Mouse (Mus musculus) heart, adult 2 months (tissue): Measurements from ENCODE around the gene Bank1.

Source experiments
- CTCF ChIP-seq: fragments of 200-600 bp; IDR thresholded peaks from 2 replicates; pipeline ENCODE4 v1.8.1; 2022; ENCODE audit warnings: antibody characterized with exemption, mild to moderate bottlenecking, moderate library complexity
- POLR2A ChIP-seq: fragments of 200-500 bp; IDR thresholded peaks from 2 replicates; pipeline ENCODE4 v1.6.1; 2011; ENCODE audit warnings: mild to moderate bottlenecking, low read depth, low read length, control low read depth; ENCODE audit not compliant: insufficient read depth

DNA sequence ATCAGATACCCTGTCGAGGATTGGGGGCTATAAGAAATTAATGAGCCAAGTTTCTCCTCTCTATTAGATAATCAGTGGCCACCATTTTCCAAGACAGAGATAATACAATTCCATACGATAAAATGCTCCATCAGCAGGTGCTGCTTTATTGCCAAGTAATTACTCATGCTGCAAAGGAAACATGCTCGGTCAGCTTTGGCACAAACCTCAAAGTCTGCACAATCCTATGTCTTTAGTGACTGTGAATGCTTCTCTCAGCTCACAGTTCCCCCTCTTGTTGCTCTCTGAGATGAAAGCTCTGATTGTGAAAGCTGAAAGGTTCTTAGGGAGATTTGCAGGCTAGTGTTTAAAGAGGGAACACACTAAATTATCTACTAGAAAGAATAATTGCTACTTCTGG is 193.9 kb downstream of the Bank1 start:
- TF ChIP-seq CTCF (no peak), POLR2A (no peak)
